Mouse (Mus musculus) thymus, adult 2 months (tissue): Measurements from ENCODE around the gene Hoxc4.

Source experiments
- CTCF ChIP-seq: fragments of 200-500 bp; IDR thresholded peaks from 2 replicates; pipeline ENCODE4 v1.5.1; 2012; ENCODE audit warnings: mild to moderate bottlenecking, control low read depth, low read length, moderate library complexity, borderline replicate concordance; ENCODE audit not compliant: control insufficient read depth, poor library complexity, insufficient read depth; ENCODE audit errors: extremely low read depth
- POLR2A ChIP-seq: fragments of 200-500 bp; IDR thresholded peaks from 2 replicates; pipeline ENCODE4 v1.6.1; 2012; ENCODE audit warnings: mild to moderate bottlenecking, low read length, control low read depth, moderate library complexity; ENCODE audit not compliant: control insufficient read depth, poor library complexity, insufficient read depth; ENCODE audit errors: extremely low read depth

DNA sequence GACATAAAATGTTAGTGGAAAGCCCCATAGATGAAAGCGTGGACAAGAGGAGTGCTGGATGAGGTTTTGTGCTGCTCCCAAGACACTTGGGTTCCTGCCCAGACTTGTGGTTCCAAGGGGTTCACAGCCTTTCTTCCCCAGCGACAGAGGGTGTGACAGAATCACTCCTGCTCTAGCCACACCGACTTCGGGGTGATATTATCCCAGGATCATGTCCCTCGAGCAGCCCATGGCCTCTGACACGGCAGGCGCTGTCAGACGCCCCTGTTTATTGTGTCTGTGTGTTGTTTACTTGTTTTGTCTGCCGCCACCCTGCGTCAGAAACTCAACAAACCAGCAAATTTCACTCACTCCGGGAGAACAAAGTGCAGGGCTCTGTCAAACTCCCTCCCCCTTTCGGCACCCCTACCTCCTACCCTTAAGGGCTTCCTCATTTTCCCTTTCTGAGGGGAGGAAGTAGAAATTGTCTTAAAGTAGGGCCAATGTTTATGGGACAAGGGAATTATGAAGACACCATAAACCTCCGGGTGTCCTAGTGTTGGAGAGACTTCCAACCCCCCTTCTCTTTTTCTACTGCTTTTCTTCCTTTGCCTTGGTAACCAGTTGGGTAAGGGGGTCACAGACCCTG lies 15.8 kb upstream of the Hoxc4 start:
- TF ChIP-seq CTCF, result no peak
- no peak for TF ChIP-seq POLR2A
